Mouse (Mus musculus) ES-CJ7 (cell line): ENCODE results near the gene Il33.

Source experiments
- DNase-seq: peaks from one replicate; pipeline ENCODE4 v3.0.0; 2011; ENCODE audit warnings: low read depth, low spot score

Il33 gene

GRCm38 (mm10) chr19:29924638-29925258 is at the start of gene Il33:
Gene Il33, plus strand, starts transcription at chr19:29925114.
- DNase-seq = no peak

GRCm38 (mm10) chr19:29877422-29878291 is 47.3 kb upstream of the Il33 start:
- DNase-seq = no peak

GRCm38 (mm10) chr19:29878896-29879504 is 45.9 kb upstream of the Il33 start:
- no peak for DNase-seq

GRCm38 (mm10) chr19:29880918-29881317 is 44.0 kb upstream of the Il33 start:
- DNase-seq = no peak

GRCm38 (mm10) chr19:29882696-29883095 is 42.2 kb upstream of the Il33 start:
- no peak for DNase-seq

GRCm38 (mm10) chr19:29885548-29885947 is 39.4 kb upstream of the Il33 start:
- no peak for DNase-seq

GRCm38 (mm10) chr19:29887476-29887875 is 37.4 kb upstream of the Il33 start:
- no peak for DNase-seq

- DNase-seq = no peak
Measured at GRCm38 (mm10) chr19:29888946-29889345, 36.0 kb upstream of the Il33 start.

GRCm38 (mm10) chr19:29891981-29892380 is 32.9 kb upstream of the Il33 start:
- no peak for DNase-seq

- DNase-seq = no peak
Measured at GRCm38 (mm10) chr19:29892786-29893185, 32.1 kb upstream of the Il33 start.

- no peak for DNase-seq
Measured at GRCm38 (mm10) chr19:29893718-29894273, 31.1 kb upstream of the Il33 start.

- DNase-seq = no peak
Measured at GRCm38 (mm10) chr19:29894381-29894780, 30.5 kb upstream of the Il33 start.

- no peak for DNase-seq
Measured at GRCm38 (mm10) chr19:29895047-29895446, 29.9 kb upstream of the Il33 start.

- DNase-seq = no peak
Measured at GRCm38 (mm10) chr19:29900318-29900717, 24.6 kb upstream of the Il33 start.

GRCm38 (mm10) chr19:29902343-29903070 is 22.4 kb upstream of the Il33 start:
- DNase-seq = no peak

GRCm38 (mm10) chr19:29905896-29906295 is 19.0 kb upstream of the Il33 start:
- no peak for DNase-seq

GRCm38 (mm10) chr19:29909166-29909565 is 15.7 kb upstream of the Il33 start:
- no peak for DNase-seq

- no peak for DNase-seq
Measured at GRCm38 (mm10) chr19:29911919-29912318, 13.0 kb upstream of the Il33 start.

GRCm38 (mm10) chr19:29917421-29917820 is 7.5 kb upstream of the Il33 start:
- DNase-seq = no peak

- no peak for DNase-seq
Measured at GRCm38 (mm10) chr19:29926101-29926755, 1.3 kb downstream of the Il33 start.

GRCm38 (mm10) chr19:29930296-29930695 is 5.4 kb downstream of the Il33 start:
- no peak for DNase-seq
